Mouse (Mus musculus) liver, embryonic 12.5 days (tissue): ENCODE results near the gene Adgrb2. TPM values are rescaled to one million over a fixed set of nuclear protein-coding genes. Genes with fewer than 3 reads are reported as not detected.
A peak's percentile ranks its signal among the peaks of the same experiment; 100 is the strongest.

Experiments
- ATAC-seq: fragments of 200-750 bp; cut with Nextera tagmentation; 2 replicates; pipeline ENCODE4 v1.8.0; 2017; ENCODE audit warnings: moderate number of reproducible peaks, mild to moderate bottlenecking, moderate library complexity
- H3K27ac ChIP-seq: fragments of 300-500 bp; sonication (generic); 2 replicates; pipeline ENCODE4 v1.5.1; 2016; ENCODE audit warnings: mild to moderate bottlenecking
- H3K27me3 ChIP-seq: fragments of 300-500 bp; sonication (generic); replicated peaks from 2 replicates; pipeline ENCODE4 v1.6.1; 2016; ENCODE audit warnings: mild to moderate bottlenecking, moderate library complexity
- H3K36me3 ChIP-seq: fragments of 300-500 bp; sonication (generic); 2 replicates; pipeline ENCODE4 v1.6.1; 2016; ENCODE audit warnings: mild to moderate bottlenecking, moderate library complexity
- H3K4me1 ChIP-seq: fragments of 300-500 bp; sonication (generic); 2 replicates; pipeline ENCODE4 v1.6.1; 2016
- H3K4me2 ChIP-seq: fragments of 300-500 bp; sonication (generic); 2 replicates; pipeline ENCODE4 v1.6.1; 2016; ENCODE audit warnings: mild to moderate bottlenecking, moderate library complexity
- H3K4me3 ChIP-seq: fragments of 300-500 bp; sonication (generic); 2 replicates; pipeline ENCODE4 v1.5.1; 2016; ENCODE audit warnings: mild to moderate bottlenecking, moderate library complexity
- H3K9ac ChIP-seq: fragments of 300-500 bp; sonication (generic); 2 replicates; pipeline ENCODE4 v1.6.1; 2016; ENCODE audit warnings: mild to moderate bottlenecking, moderate library complexity
- H3K9me3 ChIP-seq: fragments of 300-500 bp; sonication (generic); replicated peaks from 2 replicates; pipeline ENCODE4 v1.6.1; 2016; ENCODE audit warnings: mild to moderate bottlenecking, moderate library complexity
- WGBS: fragments of 180-500 bp; shearing (Covaris S2); methylation state at CpG from one replicate; pipeline ENCODE4 v1.1.7; 2016; ENCODE audit not compliant: insufficient replicate concordance; 5-methylcytosine and 5-hydroxymethylcytosine counted together
- polyA plus RNA-seq: library from polyadenylated mRNA; unstranded; fragments of >200 nt; fragmentation: Nextera tagmentation; extraction: Ambion mirVana; gene quantifications from 2 replicates; pipeline ENCODE4 v1.2.1, GENCODE M21; 2016

Gene Adgrb2
- polyA plus RNA-seq, 1 experiment from 2014 or later = 0.17 TPM

GRCm38 (mm10) chr4:129974285-129974684, 10.4 kb upstream of the Adgrb2 start:
- Histone ChIP-seq H3K4me1 (no peaks in the 10 kb centered on the region), H3K27ac (no peak overlapping the region), H3K27me3 (peaks cover 89% of the 10 kb centered on the region), H3K4me2 (no peak overlapping the region), H3K36me3 (no peaks in the 10 kb centered on the region), H3K4me3 (no peak overlapping the region), H3K9me3 (no peaks in the 10 kb centered on the region), H3K9ac (no peak overlapping the region)
- no peak for ATAC-seq
- WGBS = 62% methylated on average over 9 of the region's 9 CpGs

- peaks cover 98% of the 10 kb centered on the region for H3K27me3 ChIP-seq
- H3K36me3 ChIP-seq = no peaks in the 10 kb centered on the region
- no peak overlapping the region for H3K4me3 ChIP-seq
- 49% methylated on average over 4 of the region's 4 CpGs for WGBS
- no peak overlapping the region for H3K4me2 ChIP-seq
- no peak overlapping the region for H3K9ac ChIP-seq
- ATAC-seq = no peak
- H3K9me3 ChIP-seq = no peaks in the 10 kb centered on the region
- H3K27ac ChIP-seq = no peak overlapping the region
- no peaks in the 10 kb centered on the region for H3K4me1 ChIP-seq
These were observed 7.4 kb upstream of the Adgrb2 start for GRCm38 (mm10) chr4:129977256-129977655.

GRCm38 (mm10) chr4:129978227-129978626, 6.4 kb upstream of the Adgrb2 start:
- no peaks in the 10 kb centered on the region for H3K9me3 ChIP-seq
- H3K27ac ChIP-seq = no peak overlapping the region
- no peaks in the 10 kb centered on the region for H3K4me1 ChIP-seq
- H3K4me2 ChIP-seq = no peak overlapping the region
- H3K9ac ChIP-seq = no peak overlapping the region
- no peak overlapping the region for H3K4me3 ChIP-seq
- WGBS = 53% methylated on average over 4 of the region's 4 CpGs
- ATAC-seq = no peak
- no peaks in the 10 kb centered on the region for H3K36me3 ChIP-seq
- peaks cover 98% of the 10 kb centered on the region for H3K27me3 ChIP-seq

GRCm38 (mm10) chr4:129978930-129979329, 5.7 kb upstream of the Adgrb2 start:
- H3K27me3 ChIP-seq = peaks cover 98% of the 10 kb centered on the region
- no peak for ATAC-seq

GRCm38 (mm10) chr4:129981657-129982056, 3.0 kb upstream of the Adgrb2 start:
- ATAC-seq = no peak
- Histone ChIP-seq H3K4me1 (peaks cover 9% of the 10 kb centered on the region), H3K36me3 (no peaks in the 10 kb centered on the region), H3K9me3 (no peaks in the 10 kb centered on the region), H3K4me2 (no peak overlapping the region), H3K4me3 (no peak overlapping the region), H3K27ac (no peak overlapping the region), H3K27me3 (peaks cover 100% of the 10 kb centered on the region), H3K9ac (no peak overlapping the region)
- 62% methylated on average over 11 of the region's 11 CpGs for WGBS

More at GRCm38 (mm10) chr4:129978930-129979329, 5.7 kb upstream of the Adgrb2 start:
- Histone ChIP-seq H3K4me1 (no peaks in the 10 kb centered on the region), H3K4me2 (no peak overlapping the region), H3K9ac (no peak overlapping the region), H3K4me3 (no peak overlapping the region), H3K36me3 (no peaks in the 10 kb centered on the region), H3K9me3 (no peaks in the 10 kb centered on the region), H3K27ac (no peak overlapping the region)
- 60% methylated on average over 4 of the region's 4 CpGs for WGBS

DNA sequence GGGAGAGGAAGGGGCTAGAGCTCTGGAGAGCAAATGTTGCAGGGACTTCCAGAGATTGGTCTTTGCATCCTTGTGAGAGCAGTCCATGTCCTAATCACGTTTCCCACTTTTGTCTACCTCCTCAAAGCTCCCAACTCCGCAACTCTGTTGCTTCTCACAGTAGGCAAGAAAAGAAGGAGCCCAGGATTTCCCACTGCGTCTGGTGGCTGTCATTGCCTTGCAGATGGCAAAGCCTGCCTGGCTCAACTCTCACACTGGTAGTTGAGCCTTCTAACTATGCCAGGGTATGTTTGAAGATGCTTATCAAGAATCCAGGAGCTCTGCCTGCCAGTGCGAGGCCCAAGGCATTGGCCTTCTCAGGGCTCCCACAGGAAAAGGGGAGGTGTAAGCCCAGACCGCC, 1.6 kb upstream of the Adgrb2 start:
- Histone ChIP-seq H3K9me3 (no peaks in the 10 kb centered on the region), H3K4me1 (peaks cover 17% of the 10 kb centered on the region), H3K27ac (no peak overlapping the region), H3K9ac (no peak overlapping the region), H3K4me2 (no peak overlapping the region), H3K36me3 (no peaks in the 10 kb centered on the region), H3K27me3 (peaks cover 100% of the 10 kb centered on the region), H3K4me3 (no peak overlapping the region)
- 15% methylated on average over 5 of the region's 5 CpGs for WGBS
- no peak for ATAC-seq

DNA sequence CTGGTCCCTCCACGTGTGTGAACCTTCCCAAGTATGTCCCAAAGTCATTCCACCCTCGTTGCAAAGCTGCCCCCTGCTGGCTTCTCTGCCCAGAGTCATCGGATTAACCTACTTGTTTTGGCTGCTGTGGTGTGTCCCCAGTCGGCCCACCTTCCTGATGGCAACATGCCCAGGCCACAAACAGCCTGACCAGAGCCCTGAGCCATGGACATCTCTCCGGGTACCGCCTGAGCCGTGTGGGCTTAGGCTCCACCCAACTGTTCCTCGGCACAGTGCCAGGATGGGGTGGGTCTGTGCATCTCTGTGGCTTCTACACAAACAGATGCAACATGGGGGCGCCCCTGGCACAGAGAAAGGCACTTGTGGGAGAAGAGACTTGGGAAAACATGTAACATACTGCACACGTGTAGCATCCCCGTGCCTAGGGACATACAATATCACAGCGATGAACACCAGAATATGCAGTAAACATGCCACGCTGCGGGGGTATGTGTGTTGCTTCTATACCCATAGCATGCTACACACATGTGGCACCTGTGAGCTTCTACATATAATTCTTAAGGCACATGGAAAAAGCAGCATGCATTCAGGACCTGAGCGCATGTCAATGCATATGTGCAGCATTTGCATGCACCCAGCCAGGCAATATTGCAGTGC, 778 bp upstream of the Adgrb2 start:
- H3K4me2 ChIP-seq = peak overlapping the region; percentile 68

DNA sequence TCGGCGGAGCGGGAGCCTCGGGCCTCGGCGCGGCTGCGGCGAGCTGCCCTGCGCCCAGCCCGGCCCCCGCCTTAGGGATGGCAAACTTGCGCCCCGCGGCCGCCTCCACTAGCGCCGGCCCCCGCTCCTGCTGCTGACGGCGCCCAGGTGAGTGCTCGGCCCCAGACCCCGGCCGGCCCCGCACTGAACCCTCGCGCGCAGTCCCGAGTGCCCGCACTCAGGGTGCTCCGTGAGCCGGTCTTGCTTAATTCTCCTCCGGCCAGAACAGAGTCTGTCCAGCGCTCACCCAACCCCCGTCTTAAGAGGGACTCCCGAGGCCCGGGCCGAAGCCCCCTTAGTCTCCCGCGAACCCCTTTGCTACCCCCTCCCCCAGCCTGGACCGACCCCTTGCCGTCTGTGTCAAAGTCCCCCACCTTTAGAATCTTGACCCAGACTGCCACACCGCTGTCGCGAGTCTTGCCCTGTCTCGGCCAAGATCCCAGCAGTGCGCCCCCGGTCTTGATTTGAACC, 546 bp downstream of the Adgrb2 start:
- Histone ChIP-seq H3K9me3 (no peaks in the 10 kb centered on the region), H3K4me3 (peak overlapping the region; percentile 50), H3K27ac (no peak overlapping the region), H3K27me3 (peaks cover 99% of the 10 kb centered on the region), H3K36me3 (no peaks in the 10 kb centered on the region), H3K4me1 (peaks cover 19% of the 10 kb centered on the region), H3K9ac (no peak overlapping the region), H3K4me2 (peak overlapping the region; percentile 68)
- WGBS = 2% methylated on average over 43 of the region's 48 CpGs
- peak; percentile 13; the same call in 1 of the 2 replicates for ATAC-seq

More for the DNA sequence above, 778 bp upstream of the Adgrb2 start:
- no peaks in the 10 kb centered on the region for H3K9me3 ChIP-seq
- H3K4me3 ChIP-seq = 0 out of 2 replicates have a peak overlapping the region, but pooled peaks have one; percentile 50
- H3K27ac ChIP-seq = no peak overlapping the region
- H3K4me1 ChIP-seq = peaks cover 19% of the 10 kb centered on the region
- peaks cover 100% of the 10 kb centered on the region for H3K27me3 ChIP-seq
- WGBS = 4% methylated on average over 15 of the region's 15 CpGs
- no peak overlapping the region for H3K9ac ChIP-seq
- ATAC-seq = no peak
- no peaks in the 10 kb centered on the region for H3K36me3 ChIP-seq

GRCm38 (mm10) chr4:129985671-129986441, 1.2 kb downstream of the Adgrb2 start:
- ATAC-seq = no peak
- Histone ChIP-seq H3K4me2 (peak overlapping the region; percentile 68), H3K27me3 (peaks cover 99% of the 10 kb centered on the region), H3K4me3 (peak overlapping the region; percentile 50), H3K27ac (no peak overlapping the region), H3K9ac (no peak overlapping the region), H3K36me3 (no peaks in the 10 kb centered on the region), H3K4me1 (peaks cover 19% of the 10 kb centered on the region), H3K9me3 (no peaks in the 10 kb centered on the region)
- 2% methylated on average over 57 of the region's 58 CpGs for WGBS

DNA sequence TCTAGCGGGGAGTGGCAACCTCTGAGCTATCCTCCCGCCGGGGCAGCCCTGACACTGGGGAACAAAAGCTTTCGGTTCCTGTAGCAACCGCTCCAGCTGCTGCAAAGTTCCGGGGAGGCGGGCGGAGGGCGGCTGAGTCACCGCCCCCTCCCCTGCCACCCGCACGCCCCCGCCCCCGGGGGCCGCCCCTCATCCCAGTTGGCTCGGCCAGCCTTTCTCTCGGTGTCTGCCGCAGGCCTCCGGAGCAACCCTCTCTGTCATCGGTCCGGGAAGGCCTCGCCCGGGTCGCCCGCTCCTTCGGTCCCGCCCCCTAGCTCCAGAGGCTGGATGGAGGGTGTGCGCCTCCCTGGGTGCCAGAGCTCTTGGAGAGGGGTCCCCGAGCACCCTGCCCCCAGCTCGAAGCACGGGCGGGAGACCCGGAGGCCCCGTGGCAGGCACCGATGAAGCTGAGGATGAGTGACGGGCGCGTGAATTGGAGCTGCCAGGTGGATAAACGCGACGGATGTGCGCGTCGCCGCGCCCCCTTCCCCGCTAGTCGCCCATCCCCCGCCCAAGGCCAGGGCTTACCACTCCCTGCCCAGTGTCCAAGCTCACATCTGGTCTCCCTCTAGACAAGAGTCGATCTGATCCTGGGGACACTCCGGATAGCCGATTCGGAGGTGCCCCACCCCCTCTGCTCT, 3.3 kb downstream of the Adgrb2 start:
- peaks cover 19% of the 10 kb centered on the region for H3K4me1 ChIP-seq
- H3K4me3 ChIP-seq = peak overlapping the region; percentile 45
- H3K4me2 ChIP-seq = peak overlapping the region; percentile 67
- 3% methylated on average over 53 of the region's 53 CpGs for WGBS
- H3K27me3 ChIP-seq = peaks cover 99% of the 10 kb centered on the region
- no peak overlapping the region for H3K9ac ChIP-seq
- H3K9me3 ChIP-seq = no peaks in the 10 kb centered on the region
- ATAC-seq = no peak
- H3K27ac ChIP-seq = no peak overlapping the region
- no peaks in the 10 kb centered on the region for H3K36me3 ChIP-seq

- Histone ChIP-seq H3K36me3 (no peaks in the 10 kb centered on the region), H3K9me3 (no peaks in the 10 kb centered on the region), H3K9ac (no peak overlapping the region), H3K4me2 (no peak overlapping the region), H3K4me3 (no peak overlapping the region), H3K27me3 (peaks cover 97% of the 10 kb centered on the region), H3K27ac (no peak overlapping the region), H3K4me1 (peaks cover 19% of the 10 kb centered on the region)
- ATAC-seq = no peak
- WGBS = 70% methylated on average over 4 of the region's 4 CpGs
These were observed 5.3 kb downstream of the Adgrb2 start for GRCm38 (mm10) chr4:129989925-129990324.

- Histone ChIP-seq H3K27ac (no peak overlapping the region), H3K4me3 (no peak overlapping the region), H3K27me3 (peaks cover 96% of the 10 kb centered on the region), H3K4me1 (peaks cover 4% of the 10 kb centered on the region; the same call in 1 of the 2 replicates), H3K4me2 (no peak overlapping the region), H3K9ac (no peak overlapping the region), H3K36me3 (no peaks in the 10 kb centered on the region), H3K9me3 (no peaks in the 10 kb centered on the region)
- WGBS = 67% methylated on average over 16 of the region's 16 CpGs
- ATAC-seq = no peak
These were observed 8.1 kb downstream of the Adgrb2 start for GRCm38 (mm10) chr4:129992720-129993119.
